Mouse (Mus musculus): ENCODE data around the gene Hs3st4. TPM values are rescaled to one million over a fixed set of nuclear protein-coding genes. Genes with fewer than 3 reads are reported as not detected.

Gene Hs3st4
- polyA plus RNA-seq (2017; shearing (Covaris generic)), result not detected

DNA sequence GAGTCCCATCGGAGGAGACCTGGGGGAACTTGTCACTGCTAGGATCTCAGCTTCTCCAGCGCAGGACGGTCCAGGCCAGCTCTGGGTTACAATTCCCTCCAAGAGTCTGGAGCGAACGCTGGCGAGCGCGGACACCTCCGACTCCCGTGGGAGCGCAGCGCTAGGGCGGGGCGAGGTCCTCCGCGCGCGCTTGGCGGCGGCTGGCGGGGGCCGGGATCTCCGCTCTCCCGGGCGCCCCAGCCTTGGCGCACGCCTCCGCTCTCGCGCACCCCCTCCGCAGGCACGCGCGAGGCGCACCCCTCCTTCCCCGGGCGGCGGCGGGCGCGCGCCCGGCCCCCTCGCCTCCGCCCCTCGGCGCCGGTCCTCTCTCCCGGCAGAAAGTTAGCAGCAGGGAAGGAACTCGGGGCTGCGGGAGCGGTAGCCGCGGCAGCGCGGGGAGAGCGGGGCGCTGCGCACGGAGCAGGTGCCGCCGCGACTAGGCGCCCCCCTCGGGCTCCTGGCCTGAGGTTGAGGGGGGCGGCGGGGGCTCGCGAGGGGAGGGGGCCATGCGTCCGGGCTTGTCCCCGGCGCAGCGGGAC, at the start of gene Hs3st4:
Hs3st4 (plus strand) TSS at position 409 of the 578 bp plus-strand sequence.

All from inflammation-experienced regulatory T-cells, adult 16 weeks (primary cell).